Mouse (Mus musculus) forebrain, postnatal 0 days (tissue): ENCODE results near the gene Rragc. TPM values are rescaled to one million over a fixed set of nuclear protein-coding genes. Genes with fewer than 3 reads are reported as not detected.

Source experiments
- ATAC-seq: fragments of 200-750 bp; cut with Nextera tagmentation; 2 replicates; pipeline ENCODE4 v1.8.0; 2017; ENCODE audit warnings: mild to moderate bottlenecking, moderate library complexity
- DNase-seq: peaks from one replicate; pipeline ENCODE4 v3.0.0-alpha.2; 2015
- H3K27ac ChIP-seq: fragments of 300-500 bp; sonication (generic); 2 replicates; pipeline ENCODE4 v1.5.1; 2014; ENCODE audit warnings: low read depth, mild to moderate bottlenecking, antibody characterized with exemption, low read length, moderate library complexity, mixed read lengths
- H3K27me3 ChIP-seq: fragments of 300-500 bp; sonication (generic); 2 replicates; pipeline ENCODE4 v1.6.1; 2014; ENCODE audit warnings: mild to moderate bottlenecking, low read length, mixed read lengths; ENCODE audit not compliant: insufficient read depth
- H3K36me3 ChIP-seq: fragments of 300-500 bp; sonication (generic); 2 replicates; pipeline ENCODE4 v1.6.1; 2014; ENCODE audit warnings: mild to moderate bottlenecking, moderate library complexity; ENCODE audit not compliant: insufficient read depth
- H3K4me1 ChIP-seq: fragments of 300-500 bp; sonication (generic); 2 replicates; pipeline ENCODE4 v1.6.1; 2014; ENCODE audit warnings: antibody characterized with exemption; ENCODE audit not compliant: insufficient read depth
- H3K4me2 ChIP-seq: fragments of 300-500 bp; sonication (generic); 2 replicates; pipeline ENCODE4 v1.6.1; 2014; ENCODE audit warnings: low read depth, mild to moderate bottlenecking, moderate library complexity
- H3K4me3 ChIP-seq: fragments of 300-500 bp; sonication (generic); 2 replicates; pipeline ENCODE4 v1.5.1; 2014; ENCODE audit warnings: low read depth, low read length, mixed read lengths
- H3K9ac ChIP-seq: fragments of 300-500 bp; sonication (generic); 2 replicates; pipeline ENCODE4 v1.6.1; 2014; ENCODE audit warnings: mild to moderate bottlenecking
- H3K9me3 ChIP-seq: fragments of 300-500 bp; sonication (generic); 2 replicates; pipeline ENCODE4 v1.6.1; 2016; ENCODE audit warnings: low read length
- CTCF ChIP-seq: sonication (generic); IDR thresholded peaks from 2 replicates; pipeline ENCODE4 v1.5.1; 2016; ENCODE audit warnings: antibody characterized with exemption, control low read depth, low read depth
- WGBS: fragments of 180-500 bp; shearing (Covaris S2); extraction: QIAGEN DNeasy Blood & Tissue Kit; methylation state at CpG from one replicate; pipeline ENCODE4 v1.1.7; 2014; 5-methylcytosine and 5-hydroxymethylcytosine counted together
- polyA plus RNA-seq: library from polyadenylated mRNA; unstranded; fragments of >200 nt; fragmentation: Nextera tagmentation; extraction: Ambion mirVana; gene quantifications from 2 replicates; pipeline ENCODE4 v1.2.1, GENCODE M21; 2015
- total RNA-seq: library from RNA; depleted of rRNA; stranded (reverse); fragments of >200 nt; gene quantifications from 2 replicates; pipeline ENCODE4 v1.2.3, GENCODE M21; 2014

Rragc gene
- total and polyA plus RNA-seq, 2 experiments from 2014 or later: 42.6 to 51.9 TPM

GRCm38 (mm10) chr4:123949649-123950048, 32.4 kb downstream of the Rragc start:
- no peaks in the 10 kb centered on the region for H3K27me3 ChIP-seq
- H3K36me3 ChIP-seq: no peaks in the 10 kb centered on the region
- no peak overlapping the region for H3K4me3 ChIP-seq
- 75% methylated on average over 10 of the region's 10 CpGs for WGBS
- H3K9ac ChIP-seq: no peak overlapping the region
- no peaks in the 10 kb centered on the region for H3K4me1 ChIP-seq
- DNase-seq (no peak), ATAC-seq (no peak)
- H3K4me2 ChIP-seq: no peak overlapping the region
- no peak for TF ChIP-seq CTCF
- H3K27ac ChIP-seq: no peak overlapping the region
- H3K9me3 ChIP-seq: no peaks in the 10 kb centered on the region

GRCm38 (mm10) chr4:123952059-123952458, 34.8 kb downstream of the Rragc start:
- Histone ChIP-seq H3K9me3 (no peaks in the 10 kb centered on the region), H3K36me3 (no peaks in the 10 kb centered on the region), H3K9ac (no peak overlapping the region), H3K4me3 (no peak overlapping the region), H3K4me1 (0 out of 2 replicates have a peak, but pooled peaks cover 6% of the 10 kb centered on the region), H3K27ac (no peak overlapping the region), H3K4me2 (no peak overlapping the region), H3K27me3 (no peaks in the 10 kb centered on the region)
- no peak for TF ChIP-seq CTCF
- DNase-seq (no peak), ATAC-seq (no peak)
- 44% methylated on average over 7 of the region's 8 CpGs for WGBS

GRCm38 (mm10) chr4:123956703-123957491, 39.7 kb downstream of the Rragc start:
- Histone ChIP-seq H3K4me2 (peak overlapping the region; percentile 42), H3K27me3 (no peaks in the 10 kb centered on the region; the same call in 1 of the 2 replicates), H3K27ac (no peak overlapping the region), H3K36me3 (no peaks in the 10 kb centered on the region), H3K4me3 (peak overlapping the region; percentile 17), H3K9ac (peak overlapping the region; percentile 39), H3K4me1 (0 out of 2 replicates have a peak, but pooled peaks cover 6% of the 10 kb centered on the region), H3K9me3 (no peaks in the 10 kb centered on the region)
- DNase-seq: peak; percentile 90
- ATAC-seq: peak; percentile 93
- 4% methylated on average over 31 of the region's 31 CpGs for WGBS
- peak; percentile 88 for TF ChIP-seq CTCF

DNA sequence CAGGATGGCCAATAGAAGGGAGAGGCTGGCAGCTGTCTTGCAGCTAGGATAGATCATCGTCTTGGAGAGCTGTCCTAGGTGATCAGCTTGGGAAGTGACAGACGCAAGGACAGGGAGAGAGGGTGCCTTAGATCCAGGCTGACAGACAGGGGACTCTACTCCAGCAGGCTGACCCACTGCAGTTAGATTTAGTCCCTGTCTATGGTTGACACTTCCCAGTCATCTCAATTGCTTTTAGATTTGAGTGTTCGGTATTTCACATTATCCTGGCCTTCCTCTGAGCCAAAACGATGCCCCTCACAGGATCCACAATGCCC, 40.2 kb downstream of the Rragc start:
- H3K36me3 ChIP-seq: no peaks in the 10 kb centered on the region
- WGBS: 47% methylated on average over 4 of the region's 4 CpGs

DNA sequence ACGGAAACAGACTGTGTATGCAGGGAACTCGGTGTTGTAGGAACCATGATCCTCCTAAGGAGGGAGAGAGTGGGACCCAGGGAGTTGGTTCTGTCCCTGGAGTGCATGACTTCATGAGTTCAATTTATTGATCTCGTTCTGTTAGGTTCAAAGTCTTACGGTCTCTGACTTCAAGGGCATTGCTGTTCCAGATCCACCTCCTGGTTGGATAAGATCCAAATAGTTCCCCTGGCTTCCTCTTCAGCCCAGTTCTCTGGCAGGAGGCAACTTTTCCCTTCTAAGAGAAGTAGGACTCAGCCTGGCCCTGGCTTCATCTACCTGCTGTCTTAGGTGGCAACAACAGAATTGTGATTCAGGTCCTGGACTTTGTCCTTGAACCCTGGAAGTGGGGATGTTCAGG, 40.6 kb downstream of the Rragc start:
- TF ChIP-seq CTCF: no peak
- Histone ChIP-seq H3K27me3 (no peaks in the 10 kb centered on the region; the same call in 1 of the 2 replicates), H3K9ac (no peak overlapping the region), H3K4me1 (0 out of 2 replicates have a peak, but pooled peaks cover 6% of the 10 kb centered on the region), H3K4me3 (no peak overlapping the region), H3K36me3 (no peaks in the 10 kb centered on the region), H3K9me3 (no peaks in the 10 kb centered on the region), H3K4me2 (no peak overlapping the region), H3K27ac (no peak overlapping the region)
- WGBS: 69% methylated on average over 4 of the region's 4 CpGs
- DNase-seq (no peak), ATAC-seq (no peak)

More for the DNA sequence above, 40.2 kb downstream of the Rragc start:
- DNase-seq (no peak), ATAC-seq (no peak; the same call in 1 of the 2 replicates)
- Histone ChIP-seq H3K9me3 (no peaks in the 10 kb centered on the region), H3K27ac (no peak overlapping the region), H3K4me2 (peak overlapping the region; percentile 42), H3K9ac (no peak overlapping the region), H3K27me3 (no peaks in the 10 kb centered on the region; the same call in 1 of the 2 replicates), H3K4me3 (no peak overlapping the region), H3K4me1 (0 out of 2 replicates have a peak, but pooled peaks cover 6% of the 10 kb centered on the region)
- no peak for TF ChIP-seq CTCF

DNA sequence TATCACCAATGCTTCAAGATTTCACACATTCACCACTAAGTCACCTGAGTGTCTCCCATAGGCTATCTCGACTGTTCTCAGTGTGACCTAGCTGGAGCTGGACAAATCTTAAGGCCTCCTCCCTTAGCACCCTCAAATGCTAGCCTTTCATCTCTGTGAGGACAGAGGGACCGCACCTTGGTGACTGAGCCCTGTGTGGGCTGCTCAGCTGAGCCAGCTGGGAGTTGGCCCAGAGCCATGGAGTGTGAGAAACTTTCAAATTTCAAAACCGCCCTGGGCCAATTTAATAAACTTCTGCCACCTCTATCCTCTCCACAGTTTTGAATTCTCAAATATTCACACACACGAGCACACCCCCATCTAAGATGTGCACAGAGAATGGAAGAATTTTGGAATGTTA, 43.7 kb downstream of the Rragc start:
- Histone ChIP-seq H3K4me3 (no peak overlapping the region), H3K27ac (no peak overlapping the region), H3K36me3 (no peaks in the 10 kb centered on the region), H3K9ac (no peak overlapping the region), H3K4me2 (no peak overlapping the region), H3K4me1 (0 out of 2 replicates have a peak, but pooled peaks cover 6% of the 10 kb centered on the region), H3K27me3 (no peaks in the 10 kb centered on the region; the same call in 1 of the 2 replicates), H3K9me3 (no peaks in the 10 kb centered on the region)
- ATAC-seq (no peak), DNase-seq (no peak)
- TF ChIP-seq CTCF: no peak
- 59% methylated on average over 4 of the region's 4 CpGs for WGBS

DNA sequence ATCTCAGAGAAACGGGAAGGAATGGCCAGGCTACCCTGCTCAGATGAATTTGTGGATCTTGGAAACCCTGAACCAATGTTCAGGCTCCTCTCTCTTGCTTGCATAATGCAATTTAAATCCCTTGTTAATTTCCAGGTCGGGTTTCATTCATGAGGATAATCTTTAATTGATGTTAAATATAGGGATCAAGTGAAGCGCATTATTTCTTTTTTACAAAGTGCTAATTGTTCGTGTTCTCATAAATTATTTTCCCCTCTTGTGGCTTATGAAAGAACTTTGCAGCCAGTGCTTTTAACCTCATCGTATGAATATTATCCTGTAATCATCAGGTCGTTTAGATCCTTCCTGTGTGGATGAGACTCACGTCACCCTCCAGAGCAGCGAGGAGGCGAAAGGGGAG, 45.5 kb downstream of the Rragc start:
- H3K4me1 ChIP-seq: no peaks in the 10 kb centered on the region
- no peak overlapping the region for H3K9ac ChIP-seq
- no peaks in the 10 kb centered on the region for H3K36me3 ChIP-seq
- H3K27me3 ChIP-seq: no peaks in the 10 kb centered on the region; the same call in 1 of the 2 replicates
- H3K4me3 ChIP-seq: no peak overlapping the region
- H3K27ac ChIP-seq: no peak overlapping the region
- DNase-seq: no peak
- no peak overlapping the region for H3K4me2 ChIP-seq
- no peaks in the 10 kb centered on the region for H3K9me3 ChIP-seq
- WGBS: 16% methylated on average over 9 of the region's 9 CpGs
- ATAC-seq: peak; percentile 36; the same call in 1 of the 2 replicates
- TF ChIP-seq CTCF: no peak
